Mouse (Mus musculus) intestine, embryonic 16.5 days (tissue): ENCODE measurements around the gene Hoxb1. TPM values are rescaled to one million over a fixed set of nuclear protein-coding genes. Genes with fewer than 3 reads are reported as not detected.
A peak's percentile ranks its signal among the peaks of the same experiment; 100 is the strongest.

Experiments used
- ATAC-seq: fragments of 200-750 bp; cut with Nextera tagmentation; 2 replicates; pipeline ENCODE4 v1.8.0; 2017; ENCODE audit warnings: moderate TSS enrichment, moderate library complexity
- H3K27ac ChIP-seq: fragments of 300-500 bp; sonication (generic); 2 replicates; pipeline ENCODE4 v1.5.1; 2014; ENCODE audit warnings: mild to moderate bottlenecking, low read length
- H3K27me3 ChIP-seq: fragments of 300-500 bp; sonication (generic); replicated peaks from 2 replicates; pipeline ENCODE4 v1.6.1; 2014; ENCODE audit warnings: low read length, control low read depth, mixed read lengths; ENCODE audit not compliant: control insufficient read depth, insufficient read depth
- H3K36me3 ChIP-seq: fragments of 300-500 bp; sonication (generic); 2 replicates; pipeline ENCODE4 v1.6.1; 2014; ENCODE audit warnings: low read length, control low read depth; ENCODE audit not compliant: control insufficient read depth, insufficient read depth
- H3K4me1 ChIP-seq: fragments of 300-500 bp; sonication (generic); 2 replicates; pipeline ENCODE4 v1.6.1; 2014; ENCODE audit warnings: low read length, control low read depth, mixed read lengths; ENCODE audit not compliant: control insufficient read depth, insufficient read depth
- H3K4me2 ChIP-seq: fragments of 300-500 bp; sonication (generic); 2 replicates; pipeline ENCODE4 v1.6.1; 2014; ENCODE audit warnings: low read depth, low read length, control low read depth
- H3K4me3 ChIP-seq: fragments of 300-500 bp; sonication (generic); 2 replicates; pipeline ENCODE4 v1.5.1; 2014; ENCODE audit warnings: mild to moderate bottlenecking, low read length
- H3K9ac ChIP-seq: fragments of 300-500 bp; sonication (generic); 2 replicates; pipeline ENCODE4 v1.6.1; 2014; ENCODE audit warnings: low read depth, low read length
- H3K9me3 ChIP-seq: fragments of 300-500 bp; sonication (generic); 2 replicates; pipeline ENCODE4 v1.6.1; 2016; ENCODE audit warnings: low read length, control low read depth; ENCODE audit not compliant: control insufficient read depth
- WGBS: fragments of 180-500 bp; shearing (Covaris S2); extraction: QIAGEN DNeasy Blood & Tissue Kit; methylation state at CpG from one replicate; pipeline ENCODE4 v1.1.7; 2014; 5-methylcytosine and 5-hydroxymethylcytosine counted together
- polyA plus RNA-seq: library from polyadenylated mRNA; unstranded; fragments of >200 nt; fragmentation: Nextera tagmentation; extraction: Ambion mirVana; gene quantifications from 2 replicates; pipeline ENCODE4 v1.2.1, GENCODE M21; 2015

Hoxb1 gene
- polyA plus RNA-seq, 1 experiment from 2014 or later = not detected

GRCm38 (mm10) chr11:96322738-96323137 is 42.8 kb upstream of the Hoxb1 start:
- WGBS = 29% methylated on average over 6 of the region's 6 CpGs
- ATAC-seq = no peak
- Histone ChIP-seq H3K4me1 (peaks cover 13% of the 10 kb centered on the region; the same call in 1 of the 2 replicates), H3K9me3 (no peaks in the 10 kb centered on the region), H3K27ac (peak overlapping the region; percentile 88), H3K4me2 (peak overlapping the region; percentile 79), H3K4me3 (peak overlapping the region; percentile 15), H3K36me3 (no peaks in the 10 kb centered on the region), H3K27me3 (no peaks in the 10 kb centered on the region), H3K9ac (peak overlapping the region; percentile 57)

GRCm38 (mm10) chr11:96323154-96323553 is 42.4 kb upstream of the Hoxb1 start, which contains the start of gene Hoxb3:
Hoxb3 (plus strand) TSS chr11:96323326.
- Histone ChIP-seq H3K4me3 (peak within 1 kb of the TSS; percentile 35), H3K4me1 (peaks cover 13% of the 10 kb centered on the region; the same call in 1 of the 2 replicates), H3K4me2 (peak within 1 kb of the TSS; percentile 79), H3K9ac (peak within 1 kb of the TSS; percentile 72), H3K27me3 (no peaks in the 10 kb centered on the region), H3K27ac (peak within 1 kb of the TSS; percentile 88), H3K36me3 (no peaks in the 10 kb centered on the region), H3K9me3 (no peaks in the 10 kb centered on the region)
- no peak for ATAC-seq
- 38% methylated on average over 10 of the region's 10 CpGs for whole genome bisulfite sequencing

DNA sequence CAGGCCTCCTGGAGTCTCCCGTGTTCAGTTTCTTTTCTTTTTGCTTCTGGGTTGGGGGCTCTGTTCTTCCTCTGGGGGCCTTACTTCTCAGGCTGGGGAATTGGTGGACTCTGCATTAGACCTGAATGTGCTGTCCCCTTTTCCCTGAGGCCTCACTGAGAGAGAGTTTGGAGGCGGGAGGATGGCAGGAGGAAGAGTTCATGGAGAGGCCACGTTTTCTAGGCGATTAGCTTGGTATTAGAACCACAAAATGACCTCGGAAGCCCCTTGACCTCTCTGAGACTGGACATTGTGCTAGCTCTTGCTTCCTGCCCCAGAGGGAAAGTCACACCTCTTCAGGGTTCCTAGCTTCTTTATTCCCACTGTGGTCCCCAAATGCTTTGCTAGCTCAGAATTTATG is 41.4 kb upstream of the Hoxb1 start:
- Histone ChIP-seq H3K4me1 (peaks cover 14% of the 10 kb centered on the region; the same call in 1 of the 2 replicates), H3K9ac (peak overlapping the region; percentile 72)
- WGBS = 22% methylated on average over 5 of the region's 5 CpGs

DNA sequence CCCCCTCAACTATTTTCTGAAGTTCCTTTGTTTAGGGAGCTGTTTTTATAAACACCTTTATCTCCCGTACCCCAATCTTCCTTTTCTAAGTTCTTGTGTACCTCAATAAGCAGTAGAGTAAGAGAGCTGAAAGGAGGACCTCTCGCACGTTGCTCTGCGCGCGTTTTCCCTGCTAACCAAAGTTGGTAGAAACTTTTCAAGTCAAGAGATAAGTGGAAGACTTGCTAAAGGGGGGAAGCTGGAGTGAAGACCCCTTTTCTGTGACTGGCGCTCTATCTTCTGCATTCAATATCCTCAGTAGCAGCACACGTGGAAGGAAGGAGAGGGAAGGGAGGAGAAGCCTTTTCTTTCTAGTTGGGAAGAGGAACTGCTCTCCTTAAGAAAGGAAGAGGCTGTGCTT is 40.6 kb upstream of the Hoxb1 start:
- Histone ChIP-seq H3K9ac (peak overlapping the region; percentile 72), H3K36me3 (no peaks in the 10 kb centered on the region), H3K4me1 (peaks cover 19% of the 10 kb centered on the region), H3K9me3 (no peaks in the 10 kb centered on the region), H3K4me2 (peak overlapping the region; percentile 60), H3K4me3 (peak overlapping the region; percentile 35), H3K27me3 (no peaks in the 10 kb centered on the region; the same call in 1 of the 2 replicates), H3K27ac (peak overlapping the region; percentile 88)
- 24% methylated on average over 8 of the region's 8 CpGs for WGBS
- no peak for ATAC-seq

More for the DNA sequence above, 41.4 kb upstream of the Hoxb1 start:
- no peak for ATAC-seq
- Histone ChIP-seq H3K9me3 (no peaks in the 10 kb centered on the region), H3K36me3 (no peaks in the 10 kb centered on the region), H3K4me2 (peak overlapping the region; percentile 79), H3K27ac (peak overlapping the region; percentile 88), H3K27me3 (no peaks in the 10 kb centered on the region), H3K4me3 (peak overlapping the region; percentile 35)

DNA sequence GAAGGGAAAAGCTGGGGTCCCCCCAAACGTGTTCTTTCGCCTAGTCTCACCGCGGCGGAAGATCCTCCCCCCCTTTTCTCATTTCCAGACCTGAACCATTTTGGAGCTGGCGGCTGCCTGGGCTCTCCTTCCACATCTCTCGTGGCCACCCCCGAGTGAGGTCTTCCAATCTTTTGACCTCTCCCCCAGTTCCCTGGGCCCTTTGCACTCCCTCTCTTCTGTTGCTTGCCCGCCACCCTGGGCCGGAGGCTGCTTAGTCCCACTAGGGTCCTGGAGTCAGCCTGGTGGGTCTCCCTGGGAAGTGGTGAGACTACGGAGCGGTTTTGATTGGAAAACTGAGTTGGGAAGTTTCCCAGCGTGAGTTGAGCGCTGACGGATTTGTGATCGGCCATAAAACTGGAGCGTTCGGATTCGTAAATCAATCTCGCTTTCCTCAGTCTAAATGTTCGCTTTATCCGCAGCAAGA is 39.8 kb upstream of the Hoxb1 start:
- H3K4me1 ChIP-seq = peaks cover 22% of the 10 kb centered on the region
- H3K9ac ChIP-seq = peak overlapping the region; percentile 72
- H3K27me3 ChIP-seq = no peaks in the 10 kb centered on the region; the same call in 1 of the 2 replicates
- H3K9me3 ChIP-seq = no peaks in the 10 kb centered on the region
- H3K36me3 ChIP-seq = no peaks in the 10 kb centered on the region
- H3K4me2 ChIP-seq = peak overlapping the region; percentile 60
- peak overlapping the region; percentile 35 for H3K4me3 ChIP-seq
- peak overlapping the region; percentile 88 for H3K27ac ChIP-seq
- WGBS = 17% methylated on average over 22 of the region's 22 CpGs
- no peak for ATAC-seq

DNA sequence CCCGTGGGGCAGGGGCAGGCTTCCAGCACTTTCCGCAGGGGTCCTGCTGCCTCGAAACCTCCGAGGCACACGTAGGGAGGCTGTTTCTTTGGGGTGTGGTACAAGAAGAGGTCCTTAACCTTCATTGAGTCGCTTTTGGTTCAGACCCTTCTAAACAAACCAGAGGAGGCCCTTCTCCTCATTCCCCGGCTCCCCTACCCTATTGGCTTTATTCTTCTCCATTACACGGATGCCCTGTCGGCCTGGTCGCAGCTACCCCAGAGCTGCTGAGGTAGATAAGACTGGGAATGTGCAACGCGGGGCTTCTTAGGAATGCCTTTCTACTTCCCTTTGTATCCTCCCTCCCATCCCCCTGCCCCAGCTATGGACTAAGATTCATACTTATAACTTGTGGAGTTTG is 38.8 kb upstream of the Hoxb1 start:
- peak overlapping the region; percentile 60 for H3K4me2 ChIP-seq
- H3K9ac ChIP-seq = peak overlapping the region; percentile 72
- ATAC-seq = no peak
- H3K4me3 ChIP-seq = peak overlapping the region; percentile 35
- H3K27ac ChIP-seq = peak overlapping the region; percentile 88
- no peaks in the 10 kb centered on the region; the same call in 1 of the 2 replicates for H3K27me3 ChIP-seq
- WGBS = 20% methylated on average over 12 of the region's 12 CpGs
- H3K4me1 ChIP-seq = peaks cover 23% of the 10 kb centered on the region
- no peaks in the 10 kb centered on the region for H3K36me3 ChIP-seq
- H3K9me3 ChIP-seq = no peaks in the 10 kb centered on the region

DNA sequence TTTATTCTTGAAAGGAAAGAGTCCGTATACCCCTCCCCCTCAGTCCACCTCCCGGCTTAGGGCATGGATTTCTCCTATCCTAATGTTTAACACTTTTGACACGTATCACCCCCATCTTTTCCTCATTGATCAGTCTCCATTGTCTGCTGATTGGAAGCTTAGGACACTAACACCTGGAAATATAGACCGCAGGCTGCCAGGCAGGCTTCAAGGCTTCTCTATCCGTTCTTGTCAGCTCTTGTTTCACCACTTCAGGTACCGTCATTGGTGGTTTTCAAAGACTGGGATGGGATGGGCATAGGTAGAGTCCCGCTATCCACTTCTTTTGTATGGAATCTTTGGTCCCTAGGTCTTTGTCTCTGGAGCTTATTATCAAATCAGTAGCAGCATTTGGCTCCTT is 38.4 kb upstream of the Hoxb1 start:
- H3K4me2 ChIP-seq = peak overlapping the region; percentile 60
- 24% methylated on average over 7 of the region's 7 CpGs for WGBS
- H3K4me3 ChIP-seq = peak overlapping the region; percentile 35
- peak overlapping the region; percentile 88 for H3K27ac ChIP-seq
- H3K9me3 ChIP-seq = no peaks in the 10 kb centered on the region
- no peaks in the 10 kb centered on the region; the same call in 1 of the 2 replicates for H3K27me3 ChIP-seq
- ATAC-seq = no peak
- H3K36me3 ChIP-seq = no peaks in the 10 kb centered on the region
- H3K9ac ChIP-seq = peak overlapping the region; percentile 72
- peaks cover 26% of the 10 kb centered on the region for H3K4me1 ChIP-seq

- ATAC-seq = no peak
- H3K27me3 ChIP-seq = no peaks in the 10 kb centered on the region; the same call in 1 of the 2 replicates
- peak overlapping the region; percentile 88 for H3K27ac ChIP-seq
- no peaks in the 10 kb centered on the region for H3K36me3 ChIP-seq
- H3K4me1 ChIP-seq = peaks cover 27% of the 10 kb centered on the region
- H3K9ac ChIP-seq = peak overlapping the region; percentile 72
- H3K4me2 ChIP-seq = peak overlapping the region; percentile 60
- H3K4me3 ChIP-seq = peak overlapping the region; percentile 35
- H3K9me3 ChIP-seq = no peaks in the 10 kb centered on the region
- 22% methylated on average over 5 of the region's 5 CpGs for WGBS
Observed at GRCm38 (mm10) chr11:96327750-96328149, 37.8 kb upstream of the Hoxb1 start.

DNA sequence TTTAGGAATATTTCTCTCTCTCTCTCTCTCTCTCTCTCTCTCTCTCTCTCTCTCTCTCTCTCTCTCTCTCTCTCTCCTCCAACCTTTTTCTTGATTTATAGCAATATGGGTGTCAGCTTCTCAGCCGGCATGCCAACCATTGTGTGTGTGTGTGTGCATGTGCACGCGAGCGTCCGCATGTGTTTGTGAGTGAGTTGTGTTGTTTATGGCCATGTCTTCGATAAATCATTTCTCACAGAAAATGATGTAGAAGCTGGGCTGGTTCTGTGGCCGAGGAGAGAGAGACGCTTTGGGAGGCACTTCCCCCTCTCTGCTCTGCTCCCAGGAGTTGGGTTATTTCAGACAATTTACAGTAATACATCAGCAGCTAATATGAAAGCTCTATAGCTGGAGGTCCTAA is 36.9 kb upstream of the Hoxb1 start:
- H3K4me3 ChIP-seq = peak overlapping the region; percentile 21
- ATAC-seq = no peak
- WGBS = 30% methylated on average over 8 of the region's 8 CpGs

More for the DNA sequence above, 36.9 kb upstream of the Hoxb1 start:
- H3K4me2 ChIP-seq = peak overlapping the region; percentile 60
- H3K9ac ChIP-seq = no peak overlapping the region
- H3K9me3 ChIP-seq = no peaks in the 10 kb centered on the region
- peaks cover 3% of the 10 kb centered on the region; the same call in 1 of the 2 replicates for H3K27me3 ChIP-seq
- H3K36me3 ChIP-seq = no peaks in the 10 kb centered on the region
- H3K27ac ChIP-seq = peak overlapping the region; percentile 88
- H3K4me1 ChIP-seq = peaks cover 34% of the 10 kb centered on the region
